Mouse (Mus musculus) heart, adult 9 months (tissue): Measurements from ENCODE around the gene Gnpnat1.
"Not testable (repeated sequence)": the region's sequence is repeated elsewhere in the genome, so short reads cannot be mapped to it uniquely, and the experiment has no call there.

Source experiments
- DNase-seq, 2 experiments: peaks; one replicate each; pipeline ENCODE4 v3.0.0; 2022; ENCODE audit warnings: low spot score in 2 of 2

Gnpnat1 gene

DNA sequence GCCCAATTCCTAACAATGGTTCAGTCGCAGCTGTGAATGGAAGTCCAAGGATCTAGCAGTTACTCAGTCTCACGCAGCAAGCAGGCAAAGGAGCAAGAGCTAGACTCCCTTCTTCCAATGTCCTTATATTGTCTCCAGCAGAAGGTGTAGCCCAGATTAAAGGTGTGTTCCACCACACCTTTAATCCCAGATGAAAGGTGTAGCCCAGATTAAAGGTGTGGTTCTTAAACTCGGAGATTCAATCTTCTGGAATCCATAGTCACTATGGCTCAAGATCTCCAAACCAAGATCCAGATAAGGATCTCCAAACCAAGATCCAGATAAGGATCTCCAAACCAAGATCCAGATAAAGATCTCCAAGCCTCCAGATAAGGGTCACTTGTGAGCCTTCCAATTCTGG, at the start of gene Gnpnat1:
Gene Gnpnat1 (minus strand): TSS at position 101 of the 400 bp plus-strand sequence.
- DNase-seq, result not testable (repeated sequence)

- DNase-seq, result no peak
Measured at GRCm38 (mm10) chr14:45453538-45454233, 49.0 kb upstream of the Gnpnat1 start.

- DNase-seq, result peak; percentile 74 to 79
Measured at GRCm38 (mm10) chr14:45452861-45453512, 48.3 kb upstream of the Gnpnat1 start.

- peak; percentile 35 to 50 for DNase-seq
Measured at GRCm38 (mm10) chr14:45452148-45452547, 47.4 kb upstream of the Gnpnat1 start.

GRCm38 (mm10) chr14:45451090-45451489, 46.4 kb upstream of the Gnpnat1 start:
- no peak for DNase-seq

DNA sequence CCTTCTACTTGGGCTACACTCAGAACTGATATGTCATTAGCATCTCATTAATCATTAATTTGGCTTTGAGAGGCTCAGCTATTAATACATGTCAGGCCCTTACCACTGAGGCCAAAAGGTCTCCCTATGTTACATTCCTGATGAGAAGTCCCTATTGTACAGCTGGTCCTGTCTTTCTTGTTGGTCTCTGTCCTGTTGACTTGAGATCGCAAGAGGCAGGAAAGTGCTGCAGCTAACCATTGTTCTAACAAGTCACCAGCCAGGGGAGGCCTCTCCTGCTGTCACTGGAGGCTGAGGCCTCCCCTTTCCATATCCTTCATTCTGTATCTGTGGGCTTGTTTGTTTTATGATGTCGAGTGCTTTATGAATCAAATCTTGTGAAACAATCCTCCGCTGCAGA, 42.1 kb upstream of the Gnpnat1 start:
- DNase-seq, result no peak

DNA sequence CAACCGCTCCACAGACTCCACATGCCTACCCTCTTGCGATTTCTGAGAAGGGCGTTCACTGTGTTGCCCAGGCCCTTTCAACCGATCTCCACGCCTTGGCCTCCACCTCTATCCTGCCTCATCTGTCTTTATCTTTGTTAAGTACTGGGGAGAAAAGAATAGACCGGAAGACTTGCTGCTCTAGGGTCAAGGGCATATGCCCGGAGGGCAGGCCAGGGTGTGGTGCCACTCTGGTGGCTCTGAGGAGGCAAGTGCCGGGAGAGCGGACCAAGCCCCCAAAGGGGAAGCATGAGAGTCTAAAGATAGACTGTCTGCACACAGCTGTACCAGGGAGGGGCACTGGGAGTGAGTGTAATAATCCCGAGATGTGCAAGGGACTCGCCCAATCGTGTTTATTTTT, 40.7 kb upstream of the Gnpnat1 start:
- peak; percentile 47 to 67 for DNase-seq

- no peak for DNase-seq
Measured at GRCm38 (mm10) chr14:45444870-45445269, 40.2 kb upstream of the Gnpnat1 start.

DNA sequence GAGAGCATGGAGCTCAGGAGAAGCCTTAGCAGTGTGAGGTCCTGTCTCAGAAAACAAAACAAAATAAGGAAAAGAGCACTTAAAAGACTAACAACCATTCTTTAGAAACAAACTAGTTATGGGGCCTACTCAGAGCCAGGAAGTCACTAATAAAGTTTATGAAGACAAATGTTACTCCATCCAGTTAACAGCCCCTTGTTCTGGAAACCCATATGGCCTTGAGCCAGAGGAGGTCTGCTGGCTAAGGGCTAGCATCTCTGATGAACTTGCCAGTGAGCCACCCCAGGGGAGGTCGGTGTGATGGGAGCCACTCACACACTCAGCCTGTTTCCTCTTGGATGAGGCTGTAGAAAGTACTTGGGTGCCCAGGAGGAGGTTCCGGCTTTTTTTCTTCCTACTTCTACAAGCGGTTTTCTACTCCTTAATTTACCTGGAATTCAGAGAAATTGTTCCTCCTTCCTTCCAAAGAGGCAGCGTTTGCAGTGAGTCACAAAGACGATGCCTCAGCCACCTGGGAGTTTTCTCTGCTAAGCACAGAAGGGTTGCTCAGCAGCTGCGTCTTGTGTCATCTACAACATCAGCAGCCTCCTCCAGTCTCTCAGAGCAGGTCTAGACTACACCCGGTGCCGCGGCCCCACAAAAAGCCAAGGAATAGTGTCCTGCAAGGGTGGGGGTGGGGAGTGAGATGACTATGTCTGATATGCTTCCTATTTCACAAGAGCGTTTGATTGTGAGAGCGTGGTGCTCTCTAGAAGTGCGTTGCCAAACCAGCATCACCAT, 38.3 kb upstream of the Gnpnat1 start:
- no peak for DNase-seq

DNA sequence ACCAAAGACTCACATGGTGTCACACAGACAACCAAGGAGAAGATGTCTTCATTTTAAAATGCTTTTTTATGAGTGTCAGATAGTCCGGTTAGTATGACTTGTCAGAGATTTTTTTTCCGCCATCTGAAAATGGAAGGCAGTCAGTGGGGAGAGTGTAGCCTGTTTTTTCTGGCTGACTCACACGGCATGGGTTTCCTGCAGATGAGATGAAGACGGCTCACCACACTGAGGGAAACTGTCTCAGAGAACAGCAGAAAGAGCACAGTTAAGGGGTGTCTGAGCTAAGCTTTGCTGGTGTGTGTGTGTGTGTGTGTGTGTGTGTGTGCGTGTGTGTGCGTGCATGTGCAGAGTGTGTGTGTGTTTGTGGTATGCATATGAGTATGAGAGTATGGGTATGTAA, 36.6 kb upstream of the Gnpnat1 start:
- no peak for DNase-seq

DNA sequence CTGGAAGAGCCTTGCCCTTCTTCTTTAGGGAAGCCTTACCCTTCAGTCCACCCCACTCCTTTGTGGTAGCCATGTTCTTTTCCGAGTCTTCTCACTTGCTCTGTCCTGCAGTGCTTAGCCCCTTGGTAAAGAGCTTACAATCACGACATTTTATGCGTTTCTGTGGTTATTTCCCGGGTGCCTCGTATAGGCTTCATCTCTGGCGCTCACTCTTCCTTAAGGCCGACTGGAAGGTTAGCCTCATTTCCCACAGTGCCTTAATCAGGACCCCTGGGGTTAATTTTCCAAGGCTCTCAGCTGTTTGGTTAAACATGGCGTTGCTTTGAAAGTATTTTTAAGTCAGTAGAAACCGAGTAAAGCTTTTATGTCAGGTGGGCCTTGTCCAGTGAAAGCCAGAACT, 34.7 kb upstream of the Gnpnat1 start:
- DNase-seq, result no peak

DNA sequence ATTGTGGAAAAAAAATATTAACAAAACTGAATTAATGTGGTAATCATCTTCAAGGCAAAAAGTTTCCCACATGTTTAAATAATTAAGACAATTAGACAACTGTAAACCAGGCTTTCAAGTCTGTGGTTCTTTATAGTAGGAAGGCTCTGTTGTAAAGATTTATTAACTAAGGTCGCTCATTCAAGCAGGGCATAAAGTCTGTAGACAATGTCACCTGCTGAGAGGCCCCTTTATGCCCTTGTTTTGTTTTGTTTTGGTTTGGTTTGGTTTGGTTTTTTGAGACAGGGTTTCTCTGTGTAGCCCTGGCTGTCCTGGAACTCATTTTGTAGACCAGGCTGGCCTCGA, 34.2 kb upstream of the Gnpnat1 start:
- DNase-seq, result no peak

DNA sequence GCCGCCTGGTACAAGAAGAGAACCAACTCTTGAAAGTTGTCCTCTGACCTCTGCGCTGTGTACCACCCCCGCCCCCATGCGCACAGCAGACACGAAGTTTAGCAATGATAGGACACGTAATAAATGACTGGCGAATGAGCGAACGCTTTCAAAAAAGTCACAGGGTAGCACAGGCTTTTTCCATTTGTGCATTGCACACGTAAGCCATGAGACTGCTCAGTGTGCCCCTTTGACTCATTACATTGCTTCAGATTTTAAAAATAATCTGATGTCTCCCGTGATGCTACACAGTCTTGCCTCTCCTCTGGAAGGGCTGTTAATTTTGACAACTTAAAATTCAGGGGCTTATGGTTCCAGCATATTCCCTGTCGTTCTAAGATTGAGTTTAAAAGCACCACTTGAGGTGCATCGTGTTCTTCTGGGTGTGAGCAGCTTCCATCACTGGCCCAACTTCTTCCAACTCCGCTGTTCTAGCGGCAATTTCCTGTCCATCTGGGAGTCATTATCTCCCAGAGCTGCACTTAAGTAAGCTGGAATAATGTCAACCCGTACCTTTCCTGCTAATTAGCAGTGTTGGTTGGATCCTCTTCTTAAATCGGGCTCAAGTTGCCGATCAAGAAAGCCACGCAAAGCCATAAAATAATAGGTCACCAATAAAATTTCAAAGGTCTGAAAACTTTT, 33.7 kb upstream of the Gnpnat1 start:
- DNase-seq, result no peak

DNA sequence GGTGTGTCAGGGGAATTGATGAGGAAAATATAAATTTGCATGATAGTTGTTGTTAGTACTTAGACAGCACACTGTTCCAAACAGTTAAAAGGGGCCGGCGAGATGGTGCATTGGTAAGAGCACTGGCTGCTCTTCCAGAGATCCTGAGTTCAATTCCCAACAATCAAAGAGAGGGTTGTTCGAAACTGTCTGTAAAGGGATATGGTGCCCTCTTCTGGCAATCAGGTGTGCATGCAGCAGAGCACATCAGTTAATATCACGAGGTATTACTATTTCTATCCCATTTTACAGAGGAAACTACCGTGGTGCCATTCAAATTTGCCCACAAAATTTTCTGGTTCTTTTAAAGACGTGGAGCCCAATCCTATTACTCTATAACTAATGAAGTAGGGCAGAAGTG, 29.5 kb upstream of the Gnpnat1 start:
- DNase-seq, result no peak

- no peak for DNase-seq
Measured at GRCm38 (mm10) chr14:45432003-45432402, 27.3 kb upstream of the Gnpnat1 start.

DNA sequence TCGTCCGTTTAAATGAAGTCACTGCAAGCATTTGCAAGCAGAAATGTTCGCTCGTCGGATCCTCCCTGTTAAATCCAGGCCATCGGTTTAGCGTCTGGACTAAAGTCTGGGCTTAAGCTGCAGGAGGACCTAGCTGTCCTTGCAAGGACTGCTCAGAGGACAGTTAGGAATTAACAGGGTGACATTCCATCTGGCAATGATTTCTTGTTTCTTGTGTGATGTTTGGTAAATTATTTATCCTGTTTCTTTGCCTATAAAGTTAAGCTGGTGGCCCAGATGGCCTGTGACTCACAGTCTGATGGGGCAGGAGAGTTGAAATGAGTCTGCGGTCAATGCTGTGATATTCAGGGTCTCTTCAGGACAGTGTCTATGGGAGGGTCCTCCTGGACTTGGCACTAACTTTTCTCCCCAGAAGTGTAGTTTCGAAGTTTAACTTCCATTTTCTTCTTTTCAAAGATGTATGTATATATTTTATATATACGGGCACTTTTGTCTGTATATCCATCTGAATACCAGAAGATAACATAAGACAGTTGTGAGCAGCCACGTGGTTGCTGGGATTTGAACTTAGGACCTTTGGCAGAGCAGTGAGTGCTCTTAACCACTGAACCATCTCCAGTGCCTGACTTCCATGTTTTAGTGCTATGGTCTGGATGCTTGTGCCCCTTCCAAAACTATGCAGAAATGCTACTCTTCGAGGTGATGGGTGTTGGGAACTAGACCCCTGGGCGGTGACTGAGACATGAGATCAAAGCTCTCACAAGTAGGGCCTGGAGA, 25.5 kb upstream of the Gnpnat1 start:
- DNase-seq, result no peak

- peak in 1 of 2 experiments; percentile 43 for DNase-seq
Measured at GRCm38 (mm10) chr14:45423220-45423619, 18.5 kb upstream of the Gnpnat1 start.

- DNase-seq, result no peak
Measured at GRCm38 (mm10) chr14:45422371-45422770, 17.7 kb upstream of the Gnpnat1 start.

- DNase-seq, result no peak
Measured at GRCm38 (mm10) chr14:45419323-45419722, 14.6 kb upstream of the Gnpnat1 start.

GRCm38 (mm10) chr14:45418553-45418952, 13.8 kb upstream of the Gnpnat1 start:
- DNase-seq, result no peak

DNA sequence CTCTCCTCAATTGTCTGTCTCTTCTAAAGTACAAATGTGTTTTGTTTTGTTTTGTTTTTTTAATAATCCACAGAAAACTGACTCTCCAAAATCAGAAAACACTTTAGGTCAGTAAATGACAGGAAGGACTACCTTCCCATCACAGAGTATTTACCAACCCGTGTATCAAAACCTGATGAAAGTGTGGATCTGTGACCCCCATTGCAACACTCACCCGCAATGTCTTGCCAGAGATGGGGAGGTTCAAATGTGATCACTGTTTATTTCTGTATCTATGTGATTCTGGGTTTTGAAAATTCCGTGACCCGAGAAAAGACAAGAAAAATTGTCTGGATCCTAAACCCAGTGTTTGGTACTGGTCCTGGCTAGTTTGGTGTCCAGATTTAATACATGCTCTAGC, 11.6 kb upstream of the Gnpnat1 start:
- no peak for DNase-seq
